Comparison of ENCODE assay signal across 8 mouse cellular contexts in the genomic region with DNA sequence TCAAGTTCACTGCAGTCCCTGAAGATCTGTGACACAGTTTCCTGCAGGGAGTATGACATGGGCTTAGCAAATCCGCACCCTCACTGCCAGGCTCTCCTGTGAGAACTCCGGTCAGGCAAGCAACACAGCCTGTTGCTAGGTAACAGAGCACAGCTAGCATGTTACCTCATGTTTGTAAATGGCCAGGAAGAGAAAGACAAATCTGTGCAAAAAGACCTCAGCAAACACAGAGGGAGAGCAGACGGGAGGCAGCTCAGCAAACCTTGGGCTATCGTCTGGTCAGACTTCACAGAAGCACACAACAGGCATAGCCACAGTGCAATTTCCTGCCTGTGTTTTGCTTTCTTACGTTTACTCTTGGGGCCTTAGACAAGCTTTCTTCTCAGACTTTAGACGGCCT. TPM values are rescaled to one million over a fixed set of nuclear protein-coding genes. Genes with fewer than 3 reads are reported as not detected.
A peak's percentile ranks its signal among the peaks of the same experiment; 100 is the strongest.
DNase-seq lines count a peak whose midpoint lies in the region; ATAC-seq and TF ChIP-seq lines count a peak whose summit lies in the region.

No protein-coding gene starts in this region.

- H3K4me2 ChIP-seq in heart, embryonic 14.5 days (ENCODE audit: low read length): peak overlapping the region; percentile 31
- peak overlapping the region; percentile 33; the same call in 1 of the 2 replicates for H3K4me2 ChIP-seq in lung, postnatal 0 days (replicated peaks; ENCODE audit: low read depth, low read length)
- H3K4me2 ChIP-seq in stomach, postnatal 0 days (replicated peaks; ENCODE audit: low read depth): no peak overlapping the region; the same call in 1 of the 2 replicates

- peak overlapping the region; percentile 64 to 66 for H3K27ac ChIP-seq in heart, embryonic 14.5 days (replicated peaks in 1 of 2; ENCODE audit: control insufficient read depth in 1 of 2, insufficient read depth in 1 of 2, low read depth in 2 of 2, low read length in 2 of 2)
- H3K27ac ChIP-seq in lung, postnatal 0 days (ENCODE audit: low read length): peak overlapping the region; percentile 40
- H3K27ac ChIP-seq in stomach, postnatal 0 days (replicated peaks): peak overlapping the region; percentile 82

- TF ChIP-seq CTCF in brain, embryonic 14.5 days (IDR thresholded peaks at IDR 0.05; ENCODE audit: borderline replicate concordance, extremely low read depth, insufficient read depth, insufficient read length): no peak
- TF ChIP-seq CTCF in lung, postnatal 0 days (IDR thresholded peaks at IDR 0.05): no peak
- no peak for TF ChIP-seq CTCF in stomach, postnatal 0 days (IDR thresholded peaks at IDR 0.05; ENCODE audit: low read depth)

- 0 out of 2 replicates have a peak, but pooled peaks cover 12% of the 10 kb centered on the region for H3K36me3 ChIP-seq in heart, embryonic 14.5 days (ENCODE audit: control insufficient read depth, insufficient read depth, low read length)
- H3K36me3 ChIP-seq in lung, postnatal 0 days (ENCODE audit: insufficient read depth, low read length): no peaks in the 10 kb centered on the region
- no peaks in the 10 kb centered on the region for H3K36me3 ChIP-seq in stomach, postnatal 0 days (ENCODE audit: control insufficient read depth, insufficient read depth, low read length)

- no peaks in the 10 kb centered on the region for H3K27me3 ChIP-seq in heart, embryonic 14.5 days (ENCODE audit: control insufficient read depth, insufficient read depth, low read length)
- H3K27me3 ChIP-seq in lung, postnatal 0 days (replicated peaks; ENCODE audit: insufficient read depth, low read length): no peaks in the 10 kb centered on the region
- H3K27me3 ChIP-seq in stomach, postnatal 0 days (ENCODE audit: control insufficient read depth, insufficient read depth, low read length): no peaks in the 10 kb centered on the region

- no peak for TF ChIP-seq EP300 in lung, postnatal 0 days (IDR thresholded peaks at IDR 0.05)
- TF ChIP-seq EP300 in stomach, postnatal 0 days (optimal IDR thresholded peaks at IDR 0.05): no peak

- ATAC-seq in cerebellum, adult (ENCODE audit: insufficient number of reproducible peaks, low FRiP score, low TSS enrichment): peak; percentile 28; the same call in 1 of the 2 replicates
- peak; percentile 77 for ATAC-seq in heart, embryonic 14.5 days (ENCODE audit: insufficient number of reproducible peaks, insufficient read depth, low FRiP score, low read depth)
- ATAC-seq in lung, postnatal 0 days: peak; percentile 89
- peak; percentile 99 for ATAC-seq in stomach, postnatal 0 days (ENCODE audit: low FRiP score, low TSS enrichment)

- peak overlapping the region; percentile 38; the same call in 1 of the 2 replicates for H3K9ac ChIP-seq in heart, embryonic 14.5 days (ENCODE audit: low read length)
- H3K9ac ChIP-seq in lung, postnatal 0 days (replicated peaks; ENCODE audit: low read depth): no peak overlapping the region
- H3K9ac ChIP-seq in stomach, postnatal 0 days (ENCODE audit: low read length): 0 out of 2 replicates have a peak overlapping the region, but pooled peaks have one; percentile 35

- peaks cover 10 to 25% of the 10 kb centered on the region in 2 experiments for H3K4me1 ChIP-seq in heart, embryonic 14.5 days (ENCODE audit: control insufficient read depth in 2 of 2, insufficient read depth in 2 of 2, low read length in 2 of 2)
- H3K4me1 ChIP-seq in lung, postnatal 0 days (ENCODE audit: insufficient read depth, low read depth, low read length): no peaks in the 10 kb centered on the region
- peaks cover 11% of the 10 kb centered on the region for H3K4me1 ChIP-seq in stomach, postnatal 0 days (replicated peaks; ENCODE audit: control insufficient read depth, insufficient read depth)

- WGBS in heart, embryonic 14.5 days: 14% methylated on average over 6 of the region's 6 CpGs
- 6% methylated on average over 6 of the region's 6 CpGs for WGBS in lung, postnatal 0 days
- WGBS in stomach, postnatal 0 days: 13% methylated on average over 6 of the region's 6 CpGs

- no peaks in the 10 kb centered on the region for H3K9me3 ChIP-seq in heart, embryonic 14.5 days (ENCODE audit: control insufficient read depth, low read length)
- H3K9me3 ChIP-seq in lung, postnatal 0 days (ENCODE audit: low read length): no peaks in the 10 kb centered on the region
- no peaks in the 10 kb centered on the region for H3K9me3 ChIP-seq in stomach, postnatal 0 days (ENCODE audit: control insufficient read depth, low read length)

- DNase-seq in cerebellum, adult 18-20 months: no peak
- DNase-seq in brain, embryonic 14.5 days (ENCODE audit: low read depth): peak; percentile 95
- peak; percentile 86 for DNase-seq in lung, postnatal 0 days (ENCODE audit: low spot score)
- peak; percentile 75 for DNase-seq in stomach, postnatal 0 days (ENCODE audit: low spot score)
- no peak for DNase-seq in cerebellum, adult 11 months
- no peak for DNase-seq in ovary, adult 18-20 months (ENCODE audit: low spot score)

- TF ChIP-seq POLR2A in brain, embryonic 14.5 days (IDR thresholded peaks at IDR 0.05; ENCODE audit: borderline replicate concordance, extremely low read depth, insufficient read depth, insufficient read length, poor library complexity, severe bottlenecking): no peak

- no peak overlapping the region for H3K4me3 ChIP-seq in heart, embryonic 14.5 days (ENCODE audit: control insufficient read depth in 1 of 2, insufficient read depth in 1 of 2, low read depth in 1 of 2, low read length in 2 of 2)
- H3K4me3 ChIP-seq in lung, postnatal 0 days (ENCODE audit: low read depth, low read length): no peak overlapping the region
- no peak overlapping the region for H3K4me3 ChIP-seq in stomach, postnatal 0 days (ENCODE audit: low read depth, low read length)

RNA-seq across cellular contexts. Expression of gene Map1b, which starts 40.9 kb away (rescaled TPM):
- 124 and 338 TPM in 2 replicates for polyA plus RNA-seq in brain, embryonic 14.5 days (2012; rRNA removed)
- 119 and 135 TPM in 2 replicates for polyA plus RNA-seq in heart, embryonic 14.5 days (2014; fragmentation: Nextera tagmentation; extraction: Ambion mirVana)
- 31.2 and 39.1 TPM in 2 replicates for polyA plus RNA-seq in lung, postnatal 0 days (2015; fragmentation: Nextera tagmentation; extraction: Ambion mirVana)
- 54.1 and 63.8 TPM in 2 replicates for polyA plus RNA-seq in stomach, postnatal 0 days (2015; fragmentation: Nextera tagmentation; extraction: Ambion mirVana)

Comparison
In these comparisons a context has a peak if more than half of its experiments do, and no peak if none do; other contexts are left out.
1. ATAC-seq: peak in every context shown above with its lines; median percentile 99 in stomach, postnatal 0 days; 89 in lung, postnatal 0 days; 77 in heart, embryonic 14.5 days; 28 in cerebellum, adult.
2. DNase-seq: peak in brain, embryonic 14.5 days (single experiment), lung, postnatal 0 days (single experiment) and stomach, postnatal 0 days (single experiment); none in cerebellum, adult 18-20 months (0 of 2), cerebellum, adult 11 months (single experiment) and ovary, adult 18-20 months (single experiment).
3. Peak in every context shown above with its lines, with median percentiles within 50 percentile points of each other: H3K27ac ChIP-seq.